11 mouse cellular contexts compared by ENCODE assay signal in genomic region chr9:124267929-124268328, GRCm38 (mm10). TPM values are rescaled to one million over a fixed set of nuclear protein-coding genes. Genes with fewer than 3 reads are reported as not detected.
DNase-seq lines count a peak whose midpoint lies in the region; ATAC-seq and TF ChIP-seq lines count a peak whose summit lies in the region.
"Had no signal": no experiment of that assay in that cellular context is flagged by ENCODE, and none has a peak within 500 bp of the region (broad histone marks: within the 10 kb centered on the region; RNA-seq: fewer than 3 reads in every experiment).

No protein-coding gene starts in this region.

- peak; percentile 67 for DNase-seq in lung, embryonic 14.5 days
- no peak for DNase-seq in lung, adult 2 months
- peak; percentile 81 for DNase-seq in forebrain, embryonic 11.5 days (ENCODE audit: low spot score)
- DNase-seq in kidney, postnatal 36 days, result peak; percentile 28 to 29
- peak; percentile 64 for DNase-seq in retina, postnatal 1 day
- no peak for DNase-seq in heart, embryonic 10.5 days (ENCODE audit: low spot score)
- DNase-seq in cerebellum, adult 8-10 months, result no peak
- no peak for DNase-seq in adrenal gland, postnatal 14 days
- DNase-seq: adrenal gland, adult 8-10 months had no signal

- H3K36me3 ChIP-seq in lung, embryonic 14.5 days (ENCODE audit: insufficient read depth), result peaks cover 21% of the 10 kb centered on the region
- peaks cover 22% of the 10 kb centered on the region for H3K36me3 ChIP-seq in forebrain, embryonic 11.5 days (ENCODE audit: control insufficient read depth, insufficient read depth, low read length)
- peaks cover 43% of the 10 kb centered on the region for H3K36me3 ChIP-seq in heart, embryonic 10.5 days

- H3K4me3 ChIP-seq in lung, embryonic 14.5 days (ENCODE audit: low read depth, low read length), result no peak overlapping the region
- H3K4me3 ChIP-seq in lung, adult 2 months (replicated peaks; ENCODE audit: extremely low read depth, low read depth, low read length), result no peak overlapping the region
- H3K4me3 ChIP-seq in forebrain, embryonic 11.5 days (ENCODE audit: low read depth, low read length), result no peak overlapping the region
- no peak overlapping the region for H3K4me3 ChIP-seq in heart, embryonic 10.5 days
- H3K4me3 ChIP-seq: myocyte had no signal

- ATAC-seq in lung, embryonic 14.5 days (ENCODE audit: insufficient read depth), result peak; percentile 90
- peak; percentile 98 for ATAC-seq in forebrain, embryonic 11.5 days (replicated peaks; ENCODE audit: low FRiP score)
- ATAC-seq: CD4-positive, CD25-positive, alpha-beta regulatory T cell, adult 4 months had no signal

- no peaks in the 10 kb centered on the region for H3K27me3 ChIP-seq in lung, embryonic 14.5 days (ENCODE audit: insufficient read depth, low read length)
- no peaks in the 10 kb centered on the region for H3K27me3 ChIP-seq in forebrain, embryonic 11.5 days (ENCODE audit: control insufficient read depth, insufficient read depth, low read length)
- no peaks in the 10 kb centered on the region for H3K27me3 ChIP-seq in heart, embryonic 10.5 days (ENCODE audit: insufficient read depth, poor library complexity, severe bottlenecking)

- H3K4me2 ChIP-seq in lung, embryonic 14.5 days, result no peak overlapping the region
- H3K4me2 ChIP-seq in forebrain, embryonic 11.5 days (ENCODE audit: low read depth, low read length, severe bottlenecking), result peak overlapping the region; percentile 26; the same call in 1 of the 2 replicates

- TF ChIP-seq POLR2A in lung, adult 2 months (IDR thresholded peaks at IDR 0.05; ENCODE audit: borderline replicate concordance, extremely low read depth, low read depth, low read length), result no peak

- no peak overlapping the region for H3K27ac ChIP-seq in lung, embryonic 14.5 days (ENCODE audit: low read depth)
- no peak overlapping the region for H3K27ac ChIP-seq in forebrain, embryonic 11.5 days (ENCODE audit: low read depth, low read length)
- H3K27ac ChIP-seq in heart, embryonic 10.5 days, result no peak overlapping the region

- H3K9ac ChIP-seq in lung, embryonic 14.5 days, result no peak overlapping the region
- no peak overlapping the region for H3K9ac ChIP-seq in forebrain, embryonic 11.5 days (ENCODE audit: low read length)

- TF ChIP-seq CTCF in lung, embryonic 14.5 days (IDR thresholded peaks at IDR 0.05; ENCODE audit: low read depth), result no peak
- no peak for TF ChIP-seq CTCF in lung, adult 2 months (IDR thresholded peaks at IDR 0.05; ENCODE audit: insufficient read depth, low read length)

- no peaks in the 10 kb centered on the region for H3K4me1 ChIP-seq in lung, embryonic 14.5 days (ENCODE audit: insufficient read depth)
- no peaks in the 10 kb centered on the region for H3K4me1 ChIP-seq in lung, adult 2 months (ENCODE audit: control insufficient read depth, insufficient read depth, low read length)
- 0 out of 2 replicates have a peak, but pooled peaks cover 2% of the 10 kb centered on the region for H3K4me1 ChIP-seq in forebrain, embryonic 11.5 days (replicated peaks; ENCODE audit: control insufficient read depth, insufficient read depth, low read length)
- H3K4me1 ChIP-seq in heart, embryonic 10.5 days, result no peaks in the 10 kb centered on the region

- peaks cover 35% of the 10 kb centered on the region for H3K9me3 ChIP-seq in lung, embryonic 14.5 days (ENCODE audit: low read depth, low read length)
- H3K9me3 ChIP-seq in forebrain, embryonic 11.5 days (ENCODE audit: control insufficient read depth, low read length), result peaks cover 19% of the 10 kb centered on the region
- peaks cover 26% of the 10 kb centered on the region for H3K9me3 ChIP-seq in heart, embryonic 10.5 days

- 25% methylated on average over 2 of the region's 2 CpGs for WGBS in lung, embryonic 14.5 days
- WGBS in lung, adult 2 months, result 34% methylated on average over 2 of the region's 2 CpGs
- 8% methylated on average over 2 of the region's 2 CpGs for WGBS in forebrain, embryonic 11.5 days
- WGBS in heart, embryonic 10.5 days, result 25% methylated on average over 2 of the region's 2 CpGs

RNA-seq across cellular contexts. Expression of gene 2010315B03Rik, which starts 44.6 kb away (rescaled TPM):
- 7.5 TPM in 2 replicates for polyA plus RNA-seq in lung, embryonic 14.5 days (2014; fragmentation: Nextera tagmentation; extraction: Ambion mirVana)
- polyA plus RNA-seq in lung, adult 2 months (2012; rRNA removed), result 1.6 and 3.7 TPM in 2 replicates
- polyA plus RNA-seq in forebrain, embryonic 11.5 days (2014; fragmentation: Nextera tagmentation; extraction: Ambion mirVana), result 6.9 and 9.4 TPM in 2 replicates
- polyA plus RNA-seq in heart, embryonic 10.5 days (2016; fragmentation: Nextera tagmentation; extraction: Ambion mirVana), result 6.8 and 8.7 TPM in 2 replicates
- total RNA-seq in adrenal gland, postnatal 14 days (2021), result 19.6 and 24.0 TPM in 2 replicates

Comparison
In these comparisons a context has a peak if more than half of its experiments do, and no peak if none do; other contexts are left out.
1. DNase-seq: peak in lung, embryonic 14.5 days (single experiment), forebrain, embryonic 11.5 days (single experiment), kidney, postnatal 36 days (2 of 2) and retina, postnatal 1 day (single experiment); none in lung, adult 2 months (single experiment), heart, embryonic 10.5 days (single experiment), cerebellum, adult 8-10 months (single experiment) and adrenal gland, postnatal 14 days (single experiment).